Mouse (Mus musculus): ENCODE measurements at regions not wholly inside any gene's neighbourhood (a gene's known extent, or its start where the extent isn't known, plus 50 kb on each side); places are given as distances from the start of the nearest gene placed in this dataset.

GRCm38 (mm10) chr6:93393551-93393950 is 450.3 kb upstream of the Adamts9 start:
- no peak for DNase-seq (ENCODE audit: low spot score in 2 of 2)

GRCm38 (mm10) chr6:93392402-93392801 is 449.1 kb upstream of the Adamts9 start:
- no peak for DNase-seq (ENCODE audit: low spot score in 2 of 2)

GRCm38 (mm10) chr6:93391166-93391565 is 447.9 kb upstream of the Adamts9 start:
- DNase-seq (ENCODE audit: low spot score in 2 of 2): no peak

- no peak for DNase-seq (ENCODE audit: low spot score in 2 of 2)
Observed at GRCm38 (mm10) chr6:93371341-93371740, 428.0 kb upstream of the Adamts9 start.

GRCm38 (mm10) chr6:93363846-93364245 is 420.6 kb upstream of the Adamts9 start:
- no peak for DNase-seq (ENCODE audit: low spot score in 2 of 2)

GRCm38 (mm10) chr6:93353353-93354125 is 410.2 kb upstream of the Adamts9 start:
- DNase-seq (ENCODE audit: low spot score in 2 of 2): no peak

GRCm38 (mm10) chr6:93349936-93350700 is 406.8 kb upstream of the Adamts9 start:
- no peak for DNase-seq (ENCODE audit: low spot score in 2 of 2)

- no peak for DNase-seq (ENCODE audit: low spot score in 2 of 2)
Observed at GRCm38 (mm10) chr6:93348141-93348540, 404.8 kb upstream of the Adamts9 start.

GRCm38 (mm10) chr6:93328683-93329082 is 385.4 kb upstream of the Adamts9 start:
- no peak for DNase-seq (ENCODE audit: low spot score in 2 of 2)

- DNase-seq (ENCODE audit: low spot score in 2 of 2): no peak
Observed at GRCm38 (mm10) chr6:93327930-93328329, 384.6 kb upstream of the Adamts9 start.

- no peak for DNase-seq (ENCODE audit: low spot score in 2 of 2)
Observed at GRCm38 (mm10) chr6:93323881-93324280, 380.6 kb upstream of the Adamts9 start.

GRCm38 (mm10) chr6:93314625-93315024 is 371.3 kb upstream of the Adamts9 start:
- no peak for DNase-seq (ENCODE audit: low spot score in 2 of 2)

GRCm38 (mm10) chr6:93305176-93305575 is 361.9 kb upstream of the Adamts9 start:
- DNase-seq (ENCODE audit: low spot score in 2 of 2): no peak

- no peak for DNase-seq (ENCODE audit: low spot score in 2 of 2)
Observed at GRCm38 (mm10) chr6:93297975-93298374, 354.7 kb upstream of the Adamts9 start.

GRCm38 (mm10) chr6:93291711-93292110 is 348.4 kb upstream of the Adamts9 start:
- no peak for DNase-seq (ENCODE audit: low spot score in 2 of 2)

GRCm38 (mm10) chr6:93288421-93288820 is 345.1 kb upstream of the Adamts9 start:
- no peak for DNase-seq (ENCODE audit: low spot score in 2 of 2)

- DNase-seq (ENCODE audit: low spot score in 2 of 2): no peak
Observed at GRCm38 (mm10) chr6:93285796-93286195, 342.5 kb upstream of the Adamts9 start.

GRCm38 (mm10) chr6:93281530-93281929 is 338.2 kb upstream of the Adamts9 start:
- DNase-seq (ENCODE audit: low spot score in 2 of 2): no peak

- peak in 1 of 2 experiments; percentile 12 for DNase-seq (ENCODE audit: low spot score in 2 of 2)
Observed at GRCm38 (mm10) chr6:93273917-93274513, 330.7 kb upstream of the Adamts9 start.

GRCm38 (mm10) chr6:93272206-93272605 is 328.9 kb upstream of the Adamts9 start:
- no peak for DNase-seq (ENCODE audit: low spot score in 2 of 2)

GRCm38 (mm10) chr6:93266826-93267225 is 323.5 kb upstream of the Adamts9 start:
- no peak for DNase-seq (ENCODE audit: low spot score in 2 of 2)

GRCm38 (mm10) chr6:93265164-93265563 is 321.9 kb upstream of the Adamts9 start:
- DNase-seq (ENCODE audit: low spot score in 2 of 2): no peak

GRCm38 (mm10) chr6:93260827-93261226 is 317.5 kb upstream of the Adamts9 start:
- no peak for DNase-seq (ENCODE audit: low spot score in 2 of 2)

Data from urinary bladder, adult 18-20 months (tissue).